Mouse (Mus musculus): ENCODE measurements at regions not wholly inside any gene's neighbourhood (a gene's known extent, or its start where the extent isn't known, plus 50 kb on each side); places are given as distances from the start of the nearest gene placed in this dataset.

DNA sequence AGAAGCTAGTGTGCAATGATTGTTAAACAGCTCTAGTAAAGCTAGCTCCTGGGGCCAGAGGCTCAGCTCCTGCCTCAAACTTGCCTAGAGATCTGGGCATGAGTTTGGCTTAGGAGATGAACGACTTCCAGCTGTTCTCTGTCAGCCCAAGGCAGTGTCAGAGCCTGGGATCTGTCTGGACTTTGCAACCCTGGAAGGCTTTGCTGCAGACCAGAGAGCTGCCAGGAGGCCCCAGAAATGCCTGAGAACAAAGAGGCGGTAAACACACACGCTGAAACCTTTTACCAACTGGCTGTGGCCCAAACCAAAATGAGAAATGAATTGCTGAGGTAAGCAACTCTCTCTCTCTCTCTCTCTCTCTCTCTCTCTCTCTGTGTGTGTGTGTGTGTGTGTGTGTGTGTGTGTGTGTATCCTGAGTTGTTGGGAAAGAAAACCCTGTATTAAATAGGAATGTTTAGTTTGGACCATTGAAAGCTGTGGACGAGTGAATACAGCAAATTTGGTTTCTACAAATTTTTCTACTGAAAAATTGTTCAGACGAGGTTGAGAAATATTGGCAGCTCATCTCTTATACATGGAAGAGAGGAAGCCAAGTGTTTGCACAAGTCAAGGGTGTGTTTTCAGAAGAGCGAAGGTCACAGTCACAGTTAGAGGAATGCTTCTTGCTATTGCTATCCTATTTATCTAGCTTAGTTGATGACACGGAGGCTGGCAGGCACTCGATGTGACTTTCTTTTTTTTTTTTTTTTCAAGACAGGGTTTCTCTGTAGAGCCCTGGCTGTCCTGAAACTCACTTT lies 125.1 kb upstream of the Serp2 start:
- Histone ChIP-seq H3K9ac (ENCODE audit: low read length) (no peak overlapping the region), H3K27ac (replicated peaks) (peak overlapping the region; percentile 82), H3K27me3 (ENCODE audit: control insufficient read depth, insufficient read depth, low read length) (no peaks in the 10 kb centered on the region), H3K9me3 (ENCODE audit: control insufficient read depth, low read length) (no peaks in the 10 kb centered on the region), H3K4me1 (replicated peaks; ENCODE audit: control insufficient read depth, insufficient read depth) (0 out of 2 replicates have a peak, but pooled peaks cover 2% of the 10 kb centered on the region), H3K36me3 (ENCODE audit: control insufficient read depth, insufficient read depth, low read length) (no peaks in the 10 kb centered on the region), H3K4me3 (ENCODE audit: low read depth, low read length) (no peak overlapping the region), H3K4me2 (replicated peaks; ENCODE audit: low read depth) (no peak overlapping the region)
- 11% methylated on average over 8 of the region's 8 CpGs for WGBS
- DNase-seq (ENCODE audit: low spot score) = peak; percentile 70
- peak; percentile 66 for TF ChIP-seq EP300 (optimal IDR thresholded peaks at IDR 0.05)
- no peak for TF ChIP-seq CTCF (IDR thresholded peaks at IDR 0.05; ENCODE audit: low read depth)
- peak; percentile 90 for ATAC-seq (ENCODE audit: low FRiP score, low TSS enrichment)

DNA sequence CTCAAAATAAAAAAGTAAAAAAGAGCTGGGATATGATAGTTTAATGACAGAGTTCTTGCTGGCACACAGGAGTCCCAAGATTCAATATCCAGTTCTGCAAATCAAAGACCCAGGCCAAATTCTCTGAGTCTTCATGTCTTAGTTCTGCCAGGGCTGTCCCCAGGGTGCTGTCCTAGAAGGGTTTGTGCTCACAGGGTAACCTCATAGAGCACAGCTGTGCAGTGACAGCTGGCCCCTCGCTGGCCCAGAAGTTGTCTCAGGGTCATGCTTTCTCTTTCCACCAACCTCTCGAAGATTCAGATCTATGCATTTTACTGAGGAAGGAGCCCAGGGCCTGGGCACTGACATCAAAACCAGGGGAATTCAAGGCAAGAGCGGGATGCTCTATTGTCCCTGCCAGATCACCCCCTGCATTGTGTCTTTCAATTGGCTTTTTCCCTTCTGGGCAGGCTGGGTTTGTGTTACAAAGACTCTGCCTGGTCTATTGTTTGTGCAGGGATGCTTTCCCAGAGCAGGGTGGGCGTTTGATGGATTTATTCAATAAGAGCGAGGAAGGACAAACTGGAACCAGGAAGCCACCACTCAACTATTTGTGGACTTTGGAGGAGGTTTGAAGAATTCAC lies 121.9 kb upstream of the Serp2 start:
- Histone ChIP-seq H3K4me3 (ENCODE audit: low read depth, low read length) (no peak overlapping the region), H3K4me1 (replicated peaks; ENCODE audit: control insufficient read depth, insufficient read depth) (no peaks in the 10 kb centered on the region), H3K4me2 (replicated peaks; ENCODE audit: low read depth) (no peak overlapping the region), H3K27me3 (ENCODE audit: control insufficient read depth, insufficient read depth, low read length) (no peaks in the 10 kb centered on the region), H3K27ac (replicated peaks) (no peak overlapping the region), H3K9me3 (ENCODE audit: control insufficient read depth, low read length) (no peaks in the 10 kb centered on the region), H3K36me3 (ENCODE audit: control insufficient read depth, insufficient read depth, low read length) (no peaks in the 10 kb centered on the region), H3K9ac (ENCODE audit: low read length) (no peak overlapping the region)
- TF ChIP-seq CTCF (IDR thresholded peaks at IDR 0.05; ENCODE audit: low read depth) (no peak), EP300 (optimal IDR thresholded peaks at IDR 0.05) (no peak)
- DNase-seq (ENCODE audit: low spot score) (no peak), ATAC-seq (ENCODE audit: low FRiP score, low TSS enrichment) (no peak)
- 62% methylated on average over 5 of the region's 5 CpGs for WGBS

DNA sequence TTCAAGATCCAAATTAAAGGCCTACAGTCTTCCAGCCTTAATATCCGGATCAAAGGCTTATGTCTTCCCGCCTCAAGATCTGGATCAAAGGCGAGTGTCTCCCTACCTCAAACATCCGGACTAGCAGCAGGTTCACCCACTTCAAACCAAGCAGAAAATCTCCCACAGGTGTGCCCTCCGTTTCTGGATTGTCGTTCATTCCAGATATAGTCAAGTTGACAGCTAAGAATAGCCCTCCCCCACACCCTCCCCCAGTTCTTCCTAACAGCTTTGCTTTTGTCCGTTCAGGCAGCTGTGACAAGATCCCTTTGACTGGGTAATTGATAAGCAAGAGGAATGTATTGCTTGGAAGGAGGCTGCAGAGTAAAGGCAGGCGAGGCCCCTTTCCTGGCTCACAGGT lies 118.3 kb upstream of the Serp2 start:
- no peak for DNase-seq (ENCODE audit: low spot score)
- no peak overlapping the region for H3K27ac ChIP-seq (replicated peaks)

DNA sequence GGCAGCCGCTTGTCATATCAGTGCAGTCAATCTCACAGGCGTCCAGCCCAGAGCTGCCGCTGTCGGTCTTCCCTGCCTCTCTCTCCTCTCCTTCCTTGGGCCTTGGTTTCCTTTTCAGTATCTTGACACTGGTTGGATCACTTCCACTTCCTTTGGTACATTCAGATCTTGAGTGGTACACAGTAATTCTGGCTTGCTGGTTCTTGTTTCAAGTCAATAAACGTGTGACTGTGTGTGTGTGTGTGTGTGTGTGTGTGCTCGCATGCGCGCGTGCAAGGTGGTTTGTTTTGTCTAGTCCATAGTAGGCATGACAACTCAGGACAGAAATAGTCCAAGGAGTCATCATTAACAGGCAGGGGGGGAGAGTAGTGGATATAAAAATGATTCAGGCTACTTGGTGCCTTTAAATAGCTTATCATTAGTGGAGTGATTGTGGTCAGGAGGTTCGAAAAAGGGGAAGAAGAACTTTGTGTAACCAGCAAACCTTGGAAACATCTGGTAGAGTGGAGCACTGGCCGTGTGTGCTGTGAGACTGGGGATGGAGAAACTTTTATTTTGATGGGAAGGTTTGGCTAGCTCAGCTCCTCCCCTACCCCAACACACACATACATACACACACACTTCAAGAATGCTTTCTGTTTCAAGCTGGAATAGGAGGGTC lies 117.1 kb upstream of the Serp2 start:
- ATAC-seq (ENCODE audit: low FRiP score, low TSS enrichment) (peak; percentile 32; the same call in 1 of the 2 replicates), DNase-seq (ENCODE audit: low spot score) (no peak)
- Histone ChIP-seq H3K4me3 (ENCODE audit: low read depth, low read length) (no peak overlapping the region), H3K36me3 (ENCODE audit: control insufficient read depth, insufficient read depth, low read length) (no peaks in the 10 kb centered on the region), H3K4me2 (replicated peaks; ENCODE audit: low read depth) (no peak overlapping the region), H3K9ac (ENCODE audit: low read length) (no peak overlapping the region), H3K9me3 (ENCODE audit: control insufficient read depth, low read length) (no peaks in the 10 kb centered on the region), H3K4me1 (replicated peaks; ENCODE audit: control insufficient read depth, insufficient read depth) (peaks cover 3% of the 10 kb centered on the region; the same call in 1 of the 2 replicates), H3K27ac (replicated peaks) (0 out of 2 replicates have a peak overlapping the region, but pooled peaks have one; percentile 45), H3K27me3 (ENCODE audit: control insufficient read depth, insufficient read depth, low read length) (no peaks in the 10 kb centered on the region)
- 43% methylated on average over 11 of the region's 11 CpGs for WGBS
- no peak for TF ChIP-seq CTCF (IDR thresholded peaks at IDR 0.05; ENCODE audit: low read depth)
- TF ChIP-seq EP300 (optimal IDR thresholded peaks at IDR 0.05) = no peak

More for the DNA sequence above, 118.3 kb upstream of the Serp2 start:
- H3K4me2 ChIP-seq (replicated peaks; ENCODE audit: low read depth) = no peak overlapping the region
- H3K36me3 ChIP-seq (ENCODE audit: control insufficient read depth, insufficient read depth, low read length) = no peaks in the 10 kb centered on the region
- H3K27me3 ChIP-seq (ENCODE audit: control insufficient read depth, insufficient read depth, low read length) = no peaks in the 10 kb centered on the region
- 34% methylated on average over 8 of the region's 8 CpGs for WGBS
- H3K4me3 ChIP-seq (ENCODE audit: low read depth, low read length) = no peak overlapping the region
- ATAC-seq (ENCODE audit: low FRiP score, low TSS enrichment) = no peak
- no peak overlapping the region for H3K9ac ChIP-seq (ENCODE audit: low read length)
- H3K9me3 ChIP-seq (ENCODE audit: control insufficient read depth, low read length) = no peaks in the 10 kb centered on the region
- H3K4me1 ChIP-seq (replicated peaks; ENCODE audit: control insufficient read depth, insufficient read depth) = peaks cover 3% of the 10 kb centered on the region; the same call in 1 of the 2 replicates
- TF ChIP-seq EP300 (optimal IDR thresholded peaks at IDR 0.05) (no peak), CTCF (IDR thresholded peaks at IDR 0.05; ENCODE audit: low read depth) (no peak)

DNA sequence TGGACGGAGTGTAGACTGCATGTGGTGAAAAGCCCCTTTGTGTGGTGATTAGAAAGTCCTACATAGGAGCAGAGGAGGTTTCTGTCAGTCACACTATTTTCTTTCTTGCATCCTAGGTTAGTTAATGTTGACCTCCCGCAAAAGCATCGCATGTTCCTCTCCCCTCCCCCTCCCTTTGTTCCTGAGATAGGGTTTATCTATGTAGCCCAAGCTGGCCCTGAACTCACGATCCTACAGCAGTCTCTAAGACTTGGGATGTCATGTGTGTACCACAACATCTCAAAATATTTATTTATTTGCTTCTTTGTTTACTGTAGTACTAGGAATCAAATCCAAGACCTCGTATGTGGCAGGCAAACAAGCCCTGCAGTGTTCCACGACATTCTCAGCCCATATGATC lies 116.2 kb upstream of the Serp2 start:
- no peak overlapping the region for H3K4me2 ChIP-seq (replicated peaks; ENCODE audit: low read depth)
- no peaks in the 10 kb centered on the region for H3K36me3 ChIP-seq (ENCODE audit: control insufficient read depth, insufficient read depth, low read length)
- DNase-seq (ENCODE audit: low spot score) = no peak
- no peak overlapping the region for H3K27ac ChIP-seq (replicated peaks)
- WGBS = 62% methylated on average over 6 of the region's 6 CpGs
- no peak overlapping the region for H3K4me3 ChIP-seq (ENCODE audit: low read depth, low read length)
- no peak overlapping the region for H3K9ac ChIP-seq (ENCODE audit: low read length)
- 0 out of 2 replicates have a peak, but pooled peaks have one; percentile 2 for ATAC-seq (ENCODE audit: low FRiP score, low TSS enrichment)
- H3K9me3 ChIP-seq (ENCODE audit: control insufficient read depth, low read length) = no peaks in the 10 kb centered on the region
- no peaks in the 10 kb centered on the region for H3K27me3 ChIP-seq (ENCODE audit: control insufficient read depth, insufficient read depth, low read length)
- TF ChIP-seq EP300 (optimal IDR thresholded peaks at IDR 0.05) (no peak), CTCF (IDR thresholded peaks at IDR 0.05; ENCODE audit: low read depth) (no peak)
- peaks cover 3% of the 10 kb centered on the region; the same call in 1 of the 2 replicates for H3K4me1 ChIP-seq (replicated peaks; ENCODE audit: control insufficient read depth, insufficient read depth)

Data from stomach, postnatal 0 days (tissue).